Mouse (Mus musculus) heart, adult 2 months (tissue): ENCODE measurements around the gene Baz2b.

Experiments
- CTCF ChIP-seq: fragments of 200-600 bp; IDR thresholded peaks from 2 replicates; pipeline ENCODE4 v1.8.1; 2022; ENCODE audit warnings: antibody characterized with exemption, mild to moderate bottlenecking, moderate library complexity
- EP300 ChIP-seq: fragments of 200-500 bp; IDR thresholded peaks from 2 replicates; pipeline ENCODE4 v1.6.1; 2011; ENCODE audit warnings: low read depth, low read length, control low read depth; ENCODE audit not compliant: insufficient read depth

GRCm38 (mm10) chr2:60148651-60149050 lies 61.0 kb downstream of the Baz2b start:
- TF ChIP-seq EP300 = no peak
- no peak for TF ChIP-seq CTCF
